Mouse (Mus musculus): ENCODE measurements around the gene Thbs4. TPM values are rescaled to one million over a fixed set of nuclear protein-coding genes. Genes with fewer than 3 reads are reported as not detected.

Thbs4 gene
- polyA plus RNA-seq, 1 experiment, result not detected

DNA sequence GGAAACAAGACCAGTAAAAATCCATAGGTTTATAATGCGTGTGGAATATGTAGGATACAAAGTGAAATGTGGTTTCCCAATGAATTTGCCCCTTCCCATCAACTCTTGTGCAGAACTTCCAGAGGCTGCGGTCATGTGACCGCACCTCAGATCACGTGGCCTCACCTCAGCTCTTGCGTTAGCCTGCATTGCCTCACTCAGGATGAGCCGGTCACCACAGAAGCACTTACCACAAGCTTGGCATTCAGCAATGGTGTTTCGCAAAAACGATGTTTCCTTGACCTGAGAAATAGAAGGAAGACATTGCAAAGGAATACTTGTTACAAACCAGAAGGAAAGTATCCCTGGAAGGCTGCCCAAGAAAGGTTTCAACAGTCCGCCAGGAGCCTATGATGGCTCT is 19.7 kb downstream of the Thbs4 start:
- Histone ChIP-seq H3K4me3 (ENCODE audit: low read depth, low read length) (no peak overlapping the region), H3K9me3 (replicated peaks; ENCODE audit: control insufficient read depth, insufficient read depth, low read length, poor library complexity, severe bottlenecking) (no peaks in the 10 kb centered on the region), H3K36me3 (ENCODE audit: control insufficient read depth, insufficient read depth, low read length, poor library complexity, severe bottlenecking) (no peaks in the 10 kb centered on the region), H3K27me3 (ENCODE audit: control insufficient read depth, insufficient read depth, low read length, poor library complexity, severe bottlenecking) (no peaks in the 10 kb centered on the region; the same call in none of the 2 replicates), H3K9ac (ENCODE audit: low read depth, poor library complexity, severe bottlenecking) (no peak overlapping the region), H3K27ac (ENCODE audit: insufficient read depth, low read length) (no peak overlapping the region), H3K4me1 (ENCODE audit: control insufficient read depth, insufficient read depth, low read length) (no peaks in the 10 kb centered on the region)
- TF ChIP-seq EP300 (IDR thresholded peaks at IDR 0.05; ENCODE audit: insufficient read depth, low read depth, low read length) (no peak), CTCF (IDR thresholded peaks at IDR 0.05; ENCODE audit: low read depth, low read length) (no peak), POLR2A (IDR thresholded peaks at IDR 0.05; ENCODE audit: insufficient read depth, low read length) (no peak)

DNA sequence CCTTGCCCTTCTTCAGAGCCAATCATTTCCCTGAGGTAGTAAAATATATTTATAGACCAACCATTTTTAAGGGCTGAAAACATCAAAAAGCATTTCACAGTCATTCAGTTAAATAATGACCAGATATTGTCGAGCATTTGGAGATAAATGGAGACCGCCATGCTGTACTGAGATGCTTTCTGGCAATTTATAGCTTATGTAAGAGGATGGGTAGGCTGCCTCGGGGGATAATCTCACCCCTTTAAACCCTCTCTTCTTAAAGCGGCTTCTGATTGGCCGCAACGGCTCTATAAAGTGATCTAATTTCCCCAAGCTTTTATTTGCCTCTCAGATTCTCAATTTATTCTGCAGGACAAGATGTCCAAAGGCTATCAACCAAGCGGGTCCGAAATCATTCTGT is 22.1 kb downstream of the Thbs4 start:
- no peak overlapping the region for H3K27ac ChIP-seq (ENCODE audit: insufficient read depth, low read length)
- no peak overlapping the region for H3K9ac ChIP-seq (ENCODE audit: low read depth, poor library complexity, severe bottlenecking)
- H3K4me1 ChIP-seq (ENCODE audit: control insufficient read depth, insufficient read depth, low read length), result no peaks in the 10 kb centered on the region
- no peak overlapping the region for H3K4me3 ChIP-seq (ENCODE audit: low read depth, low read length)
- H3K9me3 ChIP-seq (replicated peaks; ENCODE audit: control insufficient read depth, insufficient read depth, low read length, poor library complexity, severe bottlenecking), result no peaks in the 10 kb centered on the region
- no peaks in the 10 kb centered on the region; the same call in 1 of the 2 replicates for H3K27me3 ChIP-seq (ENCODE audit: control insufficient read depth, insufficient read depth, low read length, poor library complexity, severe bottlenecking)
- TF ChIP-seq EP300 (IDR thresholded peaks at IDR 0.05; ENCODE audit: insufficient read depth, low read depth, low read length), result no peak
- TF ChIP-seq CTCF (IDR thresholded peaks at IDR 0.05; ENCODE audit: low read depth, low read length), result no peak
- no peak for TF ChIP-seq POLR2A (IDR thresholded peaks at IDR 0.05; ENCODE audit: insufficient read depth, low read length)
- no peaks in the 10 kb centered on the region for H3K36me3 ChIP-seq (ENCODE audit: control insufficient read depth, insufficient read depth, low read length, poor library complexity, severe bottlenecking)

DNA sequence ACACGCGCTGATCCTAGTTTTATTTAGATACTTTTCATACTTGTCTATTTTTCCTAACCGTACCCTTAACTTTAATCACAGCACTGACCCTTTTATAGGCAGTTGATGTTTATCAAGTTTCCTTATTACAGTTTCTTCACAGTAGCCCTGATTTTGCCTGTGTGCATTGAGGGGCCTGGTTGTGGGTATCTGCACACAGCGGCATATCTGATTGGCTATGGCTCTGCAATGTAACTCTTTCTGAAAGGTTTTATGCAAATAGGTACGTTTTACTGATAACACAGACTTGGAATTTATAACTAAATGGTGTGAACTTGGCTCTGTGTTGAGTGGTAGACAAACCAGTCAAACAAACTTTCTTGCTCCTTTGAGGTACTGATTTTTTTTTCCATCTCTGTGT is 23.1 kb downstream of the Thbs4 start:
- Histone ChIP-seq H3K27me3 (ENCODE audit: control insufficient read depth, insufficient read depth, low read length, poor library complexity, severe bottlenecking) (no peaks in the 10 kb centered on the region; the same call in 1 of the 2 replicates), H3K36me3 (ENCODE audit: control insufficient read depth, insufficient read depth, low read length, poor library complexity, severe bottlenecking) (no peaks in the 10 kb centered on the region), H3K9ac (ENCODE audit: low read depth, poor library complexity, severe bottlenecking) (no peak overlapping the region), H3K27ac (ENCODE audit: insufficient read depth, low read length) (no peak overlapping the region), H3K4me1 (ENCODE audit: control insufficient read depth, insufficient read depth, low read length) (no peaks in the 10 kb centered on the region), H3K4me3 (ENCODE audit: low read depth, low read length) (no peak overlapping the region), H3K9me3 (replicated peaks; ENCODE audit: control insufficient read depth, insufficient read depth, low read length, poor library complexity, severe bottlenecking) (no peaks in the 10 kb centered on the region)
- TF ChIP-seq POLR2A (IDR thresholded peaks at IDR 0.05; ENCODE audit: insufficient read depth, low read length) (no peak), EP300 (IDR thresholded peaks at IDR 0.05; ENCODE audit: insufficient read depth, low read depth, low read length) (no peak), CTCF (IDR thresholded peaks at IDR 0.05; ENCODE audit: low read depth, low read length) (no peak)

DNA sequence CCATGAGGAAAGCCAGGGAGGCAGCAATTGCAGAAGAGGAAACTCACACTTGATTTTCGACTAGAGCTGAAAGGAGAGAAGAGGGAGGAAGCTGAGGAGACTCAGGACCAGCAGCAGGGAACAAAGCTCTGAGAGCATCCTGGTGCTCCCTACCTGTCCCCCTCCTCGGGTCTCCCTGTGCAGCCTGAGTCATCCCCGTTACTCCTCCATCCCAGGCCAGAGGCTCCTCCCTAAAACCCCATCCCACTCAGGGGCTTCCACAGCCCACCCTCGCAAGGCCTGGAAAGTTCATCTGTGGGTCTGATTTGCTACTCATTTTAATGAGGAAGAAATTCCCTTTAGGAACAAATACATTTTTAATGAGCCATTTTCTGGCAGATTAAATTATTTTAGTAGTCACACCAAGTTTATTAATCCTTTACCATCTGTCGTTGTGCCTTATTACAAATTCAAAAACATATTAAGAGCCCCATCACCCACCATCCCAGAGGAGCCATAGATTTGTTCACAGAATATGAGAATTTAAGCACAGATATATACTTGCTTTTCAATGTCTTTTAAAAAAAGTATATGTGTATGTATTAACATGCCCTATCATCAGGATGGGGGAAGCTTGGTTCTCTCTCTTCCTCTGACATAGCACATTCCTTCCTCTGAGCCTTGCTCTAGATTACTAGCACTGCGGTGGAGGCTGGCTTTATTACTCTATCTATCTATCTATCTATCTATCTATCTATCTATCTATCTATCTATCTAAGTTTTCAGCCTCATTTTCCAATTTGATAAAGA is 29.0 kb downstream of the Thbs4 start:
- H3K36me3 ChIP-seq (ENCODE audit: control insufficient read depth, insufficient read depth, low read length, poor library complexity, severe bottlenecking), result no peaks in the 10 kb centered on the region
- H3K9me3 ChIP-seq (replicated peaks; ENCODE audit: control insufficient read depth, insufficient read depth, low read length, poor library complexity, severe bottlenecking), result no peaks in the 10 kb centered on the region
- H3K27ac ChIP-seq (ENCODE audit: insufficient read depth, low read length), result no peak overlapping the region
- H3K9ac ChIP-seq (ENCODE audit: low read depth, poor library complexity, severe bottlenecking), result no peak overlapping the region
- H3K4me1 ChIP-seq (ENCODE audit: control insufficient read depth, insufficient read depth, low read length), result no peaks in the 10 kb centered on the region
- no peak for TF ChIP-seq CTCF (IDR thresholded peaks at IDR 0.05; ENCODE audit: low read depth, low read length)
- TF ChIP-seq EP300 (IDR thresholded peaks at IDR 0.05; ENCODE audit: insufficient read depth, low read depth, low read length), result no peak
- TF ChIP-seq POLR2A (IDR thresholded peaks at IDR 0.05; ENCODE audit: insufficient read depth, low read length), result no peak
- no peak overlapping the region for H3K4me3 ChIP-seq (ENCODE audit: low read depth, low read length)
- H3K27me3 ChIP-seq (ENCODE audit: control insufficient read depth, insufficient read depth, low read length, poor library complexity, severe bottlenecking), result no peaks in the 10 kb centered on the region

DNA sequence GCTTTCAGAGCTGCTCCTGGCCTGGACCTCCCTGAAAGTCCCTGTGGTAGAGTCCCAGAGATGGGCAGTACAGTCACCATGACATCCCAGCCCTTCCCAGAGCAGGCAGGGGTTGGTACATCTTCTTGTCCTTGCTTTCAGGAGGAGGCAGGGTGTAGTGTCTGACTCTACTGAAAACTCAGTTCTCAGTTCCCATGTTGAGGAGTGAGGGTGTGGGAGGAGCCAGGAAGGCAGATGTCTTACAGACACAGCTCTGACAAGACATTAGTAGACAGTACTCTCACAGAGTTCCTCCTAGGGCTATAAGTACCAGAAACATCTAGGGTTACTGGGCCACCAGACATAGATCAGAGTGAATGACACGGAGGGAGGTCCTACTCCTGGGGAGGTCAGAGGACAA is 32.3 kb downstream of the Thbs4 start:
- H3K9me3 ChIP-seq (replicated peaks; ENCODE audit: control insufficient read depth, insufficient read depth, low read length, poor library complexity, severe bottlenecking), result no peaks in the 10 kb centered on the region
- H3K9ac ChIP-seq (ENCODE audit: low read depth, poor library complexity, severe bottlenecking), result no peak overlapping the region
- no peak for TF ChIP-seq CTCF (IDR thresholded peaks at IDR 0.05; ENCODE audit: low read depth, low read length)
- TF ChIP-seq EP300 (IDR thresholded peaks at IDR 0.05; ENCODE audit: insufficient read depth, low read depth, low read length), result no peak
- TF ChIP-seq POLR2A (IDR thresholded peaks at IDR 0.05; ENCODE audit: insufficient read depth, low read length), result no peak
- no peaks in the 10 kb centered on the region for H3K27me3 ChIP-seq (ENCODE audit: control insufficient read depth, insufficient read depth, low read length, poor library complexity, severe bottlenecking)
- H3K4me3 ChIP-seq (ENCODE audit: low read depth, low read length), result no peak overlapping the region
- no peaks in the 10 kb centered on the region for H3K4me1 ChIP-seq (ENCODE audit: control insufficient read depth, insufficient read depth, low read length)
- H3K36me3 ChIP-seq (ENCODE audit: control insufficient read depth, insufficient read depth, low read length, poor library complexity, severe bottlenecking), result no peaks in the 10 kb centered on the region
- H3K27ac ChIP-seq (ENCODE audit: insufficient read depth, low read length), result no peak overlapping the region

DNA sequence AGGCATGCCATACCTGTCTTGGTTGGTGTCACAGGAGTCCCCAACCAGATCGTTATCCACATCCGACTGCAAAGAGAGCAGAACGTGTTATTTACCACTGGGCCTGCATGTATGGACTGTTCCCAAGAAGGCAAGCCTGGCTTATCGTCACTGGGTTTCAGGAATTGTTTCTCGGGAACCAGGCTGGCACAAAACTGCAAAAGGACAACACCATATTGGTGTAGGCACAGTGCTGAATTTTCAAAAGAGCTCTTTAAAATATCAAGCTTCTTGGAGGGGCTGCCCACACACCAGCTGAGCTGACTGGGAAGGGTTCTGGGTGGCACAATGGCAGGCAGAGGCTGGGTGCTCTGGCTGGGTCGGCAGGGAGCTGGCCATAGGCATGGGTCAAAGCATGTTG is 34.1 kb downstream of the Thbs4 start:
- H3K9ac ChIP-seq (ENCODE audit: low read depth, poor library complexity, severe bottlenecking), result no peak overlapping the region
- H3K9me3 ChIP-seq (replicated peaks; ENCODE audit: control insufficient read depth, insufficient read depth, low read length, poor library complexity, severe bottlenecking), result no peaks in the 10 kb centered on the region
- H3K36me3 ChIP-seq (ENCODE audit: control insufficient read depth, insufficient read depth, low read length, poor library complexity, severe bottlenecking), result no peaks in the 10 kb centered on the region
- H3K27me3 ChIP-seq (ENCODE audit: control insufficient read depth, insufficient read depth, low read length, poor library complexity, severe bottlenecking), result no peaks in the 10 kb centered on the region
- no peaks in the 10 kb centered on the region for H3K4me1 ChIP-seq (ENCODE audit: control insufficient read depth, insufficient read depth, low read length)
- no peak overlapping the region for H3K4me3 ChIP-seq (ENCODE audit: low read depth, low read length)
- no peak overlapping the region for H3K27ac ChIP-seq (ENCODE audit: insufficient read depth, low read length)
- no peak for TF ChIP-seq CTCF (IDR thresholded peaks at IDR 0.05; ENCODE audit: low read depth, low read length)
- no peak for TF ChIP-seq EP300 (IDR thresholded peaks at IDR 0.05; ENCODE audit: insufficient read depth, low read depth, low read length)
- no peak for TF ChIP-seq POLR2A (IDR thresholded peaks at IDR 0.05; ENCODE audit: insufficient read depth, low read length)
